Mouse (Mus musculus) spleen, adult 2 months (tissue): ENCODE results near the gene Pxdn.

ENCODE experiments used
- CTCF ChIP-seq: fragments of 200-500 bp; IDR thresholded peaks from 2 replicates; pipeline ENCODE4 v1.5.1; 2011; ENCODE audit warnings: mild to moderate bottlenecking, inconsistent platforms; ENCODE audit not compliant: insufficient read depth, insufficient read length, insufficient replicate concordance; ENCODE audit errors: extremely low read depth
- POLR2A ChIP-seq: fragments of 200-500 bp; IDR thresholded peaks from 2 replicates; pipeline ENCODE4 v1.6.1; 2011; ENCODE audit warnings: low read depth, low read length, inconsistent platforms

DNA sequence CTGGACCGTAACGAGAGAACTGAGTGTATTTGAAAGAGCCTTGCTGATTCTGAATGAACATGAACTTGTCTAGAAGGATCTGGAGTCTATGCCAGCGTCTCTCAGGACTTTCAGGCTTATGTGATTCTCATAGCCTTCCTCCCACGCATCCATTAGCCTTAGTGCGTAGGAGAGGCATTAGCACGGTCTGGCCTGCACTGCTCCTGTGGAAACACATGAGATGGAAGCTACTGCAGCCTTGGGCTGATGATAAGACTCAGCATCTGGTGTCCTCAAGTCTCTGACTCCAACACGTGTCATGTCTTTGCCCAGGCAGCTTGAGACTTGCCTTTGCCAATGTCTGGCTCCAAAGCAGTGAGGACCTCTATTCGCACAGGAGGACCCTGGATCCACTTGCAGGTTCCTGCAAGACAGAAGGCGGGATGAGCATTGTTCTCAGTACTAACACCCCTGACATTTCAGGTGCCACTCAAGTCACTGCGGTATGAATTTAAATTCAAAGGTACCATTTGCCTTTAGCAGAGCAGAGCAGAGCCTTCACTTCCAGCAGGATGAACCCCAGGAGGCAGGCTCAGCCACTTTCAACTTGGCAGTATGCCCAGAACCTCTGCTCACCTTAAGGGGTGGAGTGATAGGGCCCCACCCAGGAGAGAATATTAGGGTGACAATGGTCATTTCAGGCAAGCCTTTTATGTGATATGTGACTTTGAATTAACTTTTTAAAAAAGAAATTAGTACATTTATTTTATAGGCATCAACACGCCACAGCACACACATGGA is 117.5 kb downstream of the Pxdn start:
- TF ChIP-seq CTCF: no peak
- TF ChIP-seq POLR2A: no peak
